Mouse (Mus musculus) hindbrain, embryonic 16.5 days (tissue): ENCODE results near the gene Lama4. TPM values are rescaled to one million over a fixed set of nuclear protein-coding genes. Genes with fewer than 3 reads are reported as not detected.

Experiments used
- ATAC-seq: fragments of 200-750 bp; cut with Nextera tagmentation; 2 replicates; pipeline ENCODE4 v1.8.0; 2017; ENCODE audit warnings: moderate TSS enrichment, moderate library complexity
- H3K27ac ChIP-seq: fragments of 300-500 bp; sonication (generic); 2 replicates; pipeline ENCODE4 v1.5.1; 2014; ENCODE audit warnings: low read depth, mild to moderate bottlenecking, control low read depth, low read length, moderate library complexity
- H3K27me3 ChIP-seq: fragments of 300-500 bp; sonication (generic); replicated peaks from 2 replicates; pipeline ENCODE4 v1.6.1; 2014; ENCODE audit warnings: low read length; ENCODE audit not compliant: control insufficient read depth, insufficient read depth
- H3K36me3 ChIP-seq: fragments of 300-500 bp; sonication (generic); 2 replicates; pipeline ENCODE4 v1.6.1; 2014; ENCODE audit warnings: mild to moderate bottlenecking, low read length, moderate library complexity, mixed read lengths; ENCODE audit not compliant: control insufficient read depth, insufficient read depth
- H3K4me1 ChIP-seq: fragments of 300-500 bp; sonication (generic); 2 replicates; pipeline ENCODE4 v1.6.1; 2014; ENCODE audit warnings: low read depth, low read length; ENCODE audit not compliant: control insufficient read depth, insufficient read depth
- H3K4me2 ChIP-seq: fragments of 300-500 bp; sonication (generic); 2 replicates; pipeline ENCODE4 v1.6.1; 2014; ENCODE audit warnings: mild to moderate bottlenecking, low read length, control low read depth, moderate library complexity
- H3K4me3 ChIP-seq: fragments of 300-500 bp; sonication (generic); 2 replicates; pipeline ENCODE4 v1.5.1; 2014; ENCODE audit warnings: mild to moderate bottlenecking, low read length, control low read depth, moderate library complexity
- H3K9ac ChIP-seq: fragments of 300-500 bp; sonication (generic); 2 replicates; pipeline ENCODE4 v1.6.1; 2014; ENCODE audit warnings: low read depth, mild to moderate bottlenecking, control low read depth, low read length, moderate library complexity
- H3K9me3 ChIP-seq: fragments of 300-500 bp; sonication (generic); 2 replicates; pipeline ENCODE4 v1.6.1; 2014; ENCODE audit warnings: mild to moderate bottlenecking, low read length, moderate library complexity; ENCODE audit not compliant: control insufficient read depth
- WGBS: fragments of 180-500 bp; shearing (Covaris S2); extraction: QIAGEN DNeasy Blood & Tissue Kit; methylation state at CpG from one replicate; pipeline ENCODE4 v1.1.7; 2014; 5-methylcytosine and 5-hydroxymethylcytosine counted together
- polyA plus RNA-seq: library from polyadenylated mRNA; unstranded; fragments of >200 nt; fragmentation: Nextera tagmentation; extraction: Ambion mirVana; gene quantifications from 2 replicates; pipeline ENCODE4 v1.2.1, GENCODE M21; 2015

Gene Lama4
- 18.7 and 26.7 TPM in 2 replicates for polyA plus RNA-seq

DNA sequence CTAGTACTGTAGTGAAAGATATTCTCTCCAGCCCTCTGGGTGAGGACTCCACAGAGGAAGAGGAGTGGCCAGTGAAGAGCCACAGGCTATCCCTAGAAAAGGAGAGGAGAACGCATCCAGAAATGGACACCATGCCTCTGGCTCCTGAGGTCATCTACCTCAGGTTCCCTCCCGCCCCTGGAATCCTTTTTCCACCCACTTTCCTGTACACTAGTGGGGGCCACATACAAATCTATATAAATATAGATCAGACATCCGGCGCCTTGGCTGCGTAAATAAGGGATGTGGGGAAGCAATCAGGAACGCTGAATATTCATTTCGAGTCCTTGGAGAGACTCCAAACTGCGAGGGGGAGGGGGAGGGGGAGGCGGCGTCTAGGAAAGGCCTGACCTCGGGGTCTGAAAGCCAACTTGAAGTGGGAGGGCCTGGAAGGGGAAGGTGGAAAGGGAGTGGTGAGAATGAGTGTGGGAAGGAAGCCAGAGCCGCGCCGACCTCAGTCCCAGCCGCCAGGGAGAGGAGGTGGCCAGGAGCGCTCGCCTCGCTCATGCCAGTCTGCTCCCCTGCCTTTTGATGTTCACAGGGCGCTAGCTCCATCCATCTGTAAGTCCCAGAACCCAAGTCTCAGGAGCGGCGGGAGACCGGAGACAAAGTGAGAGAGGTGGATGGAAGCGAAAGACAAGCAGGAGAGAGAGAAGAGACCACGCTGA lies at the start of gene Lama4:
TSS of gene Lama4 (plus strand) at position 441 of the 707 bp plus-strand sequence.
- peak; percentile 85 for ATAC-seq
- no peaks in the 10 kb centered on the region for H3K36me3 ChIP-seq
- peak within 1 kb of the TSS; percentile 61 for H3K9ac ChIP-seq
- H3K27me3 ChIP-seq: no peaks in the 10 kb centered on the region
- H3K4me1 ChIP-seq: 0 out of 2 replicates have a peak, but pooled peaks cover 3% of the 10 kb centered on the region
- peak within 1 kb of the TSS; percentile 44 for H3K4me3 ChIP-seq
- H3K9me3 ChIP-seq: no peaks in the 10 kb centered on the region
- H3K27ac ChIP-seq: peak within 1 kb of the TSS; percentile 21; the same call in 1 of the 2 replicates
- H3K4me2 ChIP-seq: peak within 1 kb of the TSS; percentile 77
- 3% methylated on average over 22 of the region's 24 CpGs for WGBS

DNA sequence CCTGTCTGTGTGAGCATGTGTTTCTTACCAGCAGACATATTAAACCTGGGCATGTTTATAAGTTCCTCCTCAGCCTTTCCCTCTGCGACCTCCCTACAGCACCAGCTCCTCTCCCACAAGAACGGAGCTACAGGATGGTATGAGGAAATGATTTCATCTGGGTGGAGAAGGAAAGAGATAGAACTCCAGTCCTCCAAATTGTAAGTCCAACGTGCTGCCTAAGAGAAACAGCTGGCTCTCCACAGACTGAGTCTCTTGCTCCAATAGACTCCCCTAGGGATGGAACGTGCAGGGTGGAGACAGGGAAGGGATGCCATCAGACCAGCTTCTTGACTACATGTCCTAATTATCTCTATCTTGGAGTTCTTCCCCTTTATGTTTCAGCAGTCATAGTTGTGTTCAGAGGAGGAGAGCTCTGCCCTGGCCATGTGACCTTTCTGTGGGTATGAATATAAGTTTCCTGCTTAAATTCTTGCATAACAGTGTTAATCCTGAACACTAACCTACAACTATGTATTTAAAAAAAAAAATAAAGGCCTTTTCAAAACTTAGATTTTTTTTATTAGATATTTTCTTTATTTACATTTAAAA lies 49.2 kb upstream of the Lama4 start:
- 89% methylated on average over 4 of the region's 4 CpGs for WGBS

DNA sequence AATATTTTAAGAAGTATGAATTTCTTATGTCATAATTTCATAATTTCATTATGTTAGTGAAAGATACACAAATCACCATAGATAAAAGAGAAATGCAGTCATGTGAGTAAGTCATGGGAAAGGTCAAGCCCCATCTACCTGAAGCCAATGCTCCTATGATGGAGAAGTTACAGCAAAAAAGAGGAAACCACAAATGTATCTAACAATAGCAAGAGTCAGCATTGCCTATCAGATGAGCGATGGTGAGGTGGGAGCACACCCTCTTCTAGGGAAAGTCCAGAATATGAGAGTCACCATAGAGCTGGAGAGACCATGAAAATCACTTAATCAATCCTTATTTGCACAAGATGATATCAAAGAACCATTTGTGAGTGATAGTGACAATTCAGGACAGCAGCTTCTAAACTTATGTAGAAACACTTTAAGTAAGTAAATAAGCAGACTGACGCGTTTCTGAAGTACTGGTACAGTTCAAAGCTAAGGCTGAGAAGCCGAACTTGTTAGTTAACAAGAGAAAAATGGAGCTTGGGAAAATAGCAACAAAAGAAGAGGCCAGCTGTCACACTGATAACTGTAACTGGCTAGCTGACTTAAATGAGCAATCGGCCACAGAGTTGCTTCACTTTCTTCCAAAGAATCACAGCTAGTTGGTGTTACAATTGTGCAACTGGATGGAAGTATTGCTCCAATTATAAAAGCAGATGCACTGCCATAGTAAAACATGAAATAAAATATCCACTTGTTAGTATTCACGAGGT lies 36.2 kb upstream of the Lama4 start:
- no peaks in the 10 kb centered on the region for H3K9me3 ChIP-seq
- no peak overlapping the region for H3K4me2 ChIP-seq
- H3K9ac ChIP-seq: no peak overlapping the region
- no peak for ATAC-seq
- no peaks in the 10 kb centered on the region for H3K36me3 ChIP-seq
- WGBS: 89% methylated on average over 6 of the region's 6 CpGs
- no peak overlapping the region for H3K4me3 ChIP-seq
- H3K27ac ChIP-seq: no peak overlapping the region
- H3K27me3 ChIP-seq: no peaks in the 10 kb centered on the region
- no peaks in the 10 kb centered on the region for H3K4me1 ChIP-seq

More for the DNA sequence above, 49.2 kb upstream of the Lama4 start:
- H3K4me3 ChIP-seq: no peak overlapping the region
- H3K27me3 ChIP-seq: no peaks in the 10 kb centered on the region
- H3K27ac ChIP-seq: no peak overlapping the region
- H3K9ac ChIP-seq: no peak overlapping the region
- no peaks in the 10 kb centered on the region for H3K4me1 ChIP-seq
- ATAC-seq: no peak
- no peak overlapping the region for H3K4me2 ChIP-seq
- no peaks in the 10 kb centered on the region for H3K36me3 ChIP-seq
- H3K9me3 ChIP-seq: no peaks in the 10 kb centered on the region

DNA sequence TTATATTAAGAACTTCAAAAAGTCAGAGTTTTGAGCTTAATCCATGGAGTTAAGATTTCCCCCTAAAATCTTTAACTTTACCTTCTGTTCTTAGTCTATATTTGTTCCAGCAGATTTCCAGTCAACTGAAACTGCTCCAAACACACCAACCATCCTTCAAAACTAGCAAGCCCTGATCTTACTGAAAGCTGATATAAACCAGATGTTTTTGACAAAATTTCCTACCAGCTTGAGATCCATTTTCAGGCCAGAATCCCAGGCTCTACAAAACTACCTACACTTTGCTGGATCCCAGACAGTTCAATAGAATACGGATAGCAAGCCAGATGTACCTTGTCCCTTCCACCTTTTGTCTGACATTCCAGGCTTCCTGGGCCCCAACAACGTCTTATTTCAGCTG lies 20.6 kb upstream of the Lama4 start:
- Histone ChIP-seq H3K4me1 (no peaks in the 10 kb centered on the region), H3K27me3 (no peaks in the 10 kb centered on the region), H3K9ac (no peak overlapping the region), H3K4me3 (no peak overlapping the region), H3K27ac (no peak overlapping the region), H3K4me2 (no peak overlapping the region), H3K36me3 (no peaks in the 10 kb centered on the region), H3K9me3 (no peaks in the 10 kb centered on the region)
- ATAC-seq: no peak
- WGBS: 74% methylated on average over 2 of the region's 2 CpGs

DNA sequence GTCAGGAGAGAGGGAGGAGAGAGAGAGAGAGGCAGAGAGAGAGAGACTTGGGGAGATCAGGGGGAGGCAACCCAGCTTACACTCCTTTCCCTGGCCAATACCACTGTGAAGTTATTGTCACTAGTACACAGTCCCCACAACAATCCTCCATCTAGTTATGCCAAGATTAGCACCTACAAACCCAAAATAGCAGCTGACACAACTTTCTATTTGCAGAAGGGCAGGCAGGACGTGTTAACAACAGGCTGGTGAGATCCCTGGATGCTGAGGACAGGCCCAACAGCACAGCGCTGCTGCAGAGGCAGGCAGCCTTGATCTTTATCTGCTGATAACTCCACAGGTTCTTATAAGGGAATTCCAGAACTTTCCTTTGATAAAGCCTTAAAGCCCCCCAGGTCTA lies 3.4 kb upstream of the Lama4 start:
- 68% methylated on average over 2 of the region's 2 CpGs for WGBS
- Histone ChIP-seq H3K27me3 (no peaks in the 10 kb centered on the region), H3K4me2 (no peak overlapping the region)

DNA sequence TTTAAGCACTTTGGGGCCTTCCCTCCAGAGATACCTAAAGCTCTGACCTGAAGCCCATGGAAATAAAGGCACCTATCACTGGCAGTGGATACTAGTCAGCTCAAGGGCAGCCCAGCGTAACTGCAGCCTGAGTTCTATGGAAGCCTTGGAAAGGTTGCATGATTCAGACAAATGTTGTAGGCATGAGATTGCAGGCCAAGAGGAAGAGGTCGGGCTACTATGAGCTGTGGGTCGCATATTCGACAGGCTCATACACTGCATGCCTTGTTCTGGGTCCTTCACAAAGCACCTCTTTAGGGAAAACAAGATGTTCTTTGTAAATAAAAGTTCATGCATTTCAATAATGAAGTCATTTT lies 618 bp upstream of the Lama4 start:
- Histone ChIP-seq H3K4me1 (0 out of 2 replicates have a peak, but pooled peaks cover 3% of the 10 kb centered on the region), H3K27me3 (no peaks in the 10 kb centered on the region), H3K27ac (no peak overlapping the region), H3K4me3 (no peak overlapping the region), H3K9ac (no peak overlapping the region), H3K36me3 (no peaks in the 10 kb centered on the region), H3K9me3 (no peaks in the 10 kb centered on the region), H3K4me2 (no peak overlapping the region; the same call in 1 of the 2 replicates)
- 64% methylated on average over 4 of the region's 4 CpGs for WGBS
- ATAC-seq: peak; percentile 51

More for the DNA sequence above, 3.4 kb upstream of the Lama4 start:
- Histone ChIP-seq H3K9me3 (no peaks in the 10 kb centered on the region), H3K36me3 (no peaks in the 10 kb centered on the region), H3K9ac (no peak overlapping the region), H3K4me3 (no peak overlapping the region), H3K27ac (no peak overlapping the region), H3K4me1 (0 out of 2 replicates have a peak, but pooled peaks cover 3% of the 10 kb centered on the region)
- ATAC-seq: no peak

DNA sequence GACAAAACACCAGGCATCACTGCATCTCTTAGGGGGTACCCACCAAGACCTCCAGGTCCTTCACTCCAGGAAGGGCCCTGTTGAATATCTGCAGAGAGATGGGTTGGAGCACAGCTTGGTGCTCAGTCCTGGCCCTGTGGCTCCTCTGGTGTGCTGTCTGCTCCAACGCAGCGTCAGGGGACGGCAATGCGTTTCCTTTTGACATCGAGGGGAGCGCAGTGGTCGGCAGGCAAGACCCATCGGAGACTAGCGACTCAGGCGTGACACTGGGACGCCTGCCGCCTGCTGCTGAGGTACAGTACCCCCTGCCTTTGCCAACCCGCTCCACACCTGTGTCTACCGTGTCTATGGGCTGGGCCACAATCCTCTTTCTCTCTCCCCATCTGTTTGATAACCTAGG lies 542 bp downstream of the Lama4 start:
- Histone ChIP-seq H3K36me3 (no peaks in the 10 kb centered on the region), H3K27me3 (no peaks in the 10 kb centered on the region), H3K27ac (peak overlapping the region; percentile 21; the same call in 1 of the 2 replicates), H3K9ac (peak overlapping the region; percentile 61), H3K9me3 (no peaks in the 10 kb centered on the region), H3K4me1 (0 out of 2 replicates have a peak, but pooled peaks cover 3% of the 10 kb centered on the region), H3K4me2 (peak overlapping the region; percentile 77), H3K4me3 (peak overlapping the region; percentile 44)
- WGBS: 1% methylated on average over 14 of the region's 14 CpGs
- peak; percentile 62 for ATAC-seq

DNA sequence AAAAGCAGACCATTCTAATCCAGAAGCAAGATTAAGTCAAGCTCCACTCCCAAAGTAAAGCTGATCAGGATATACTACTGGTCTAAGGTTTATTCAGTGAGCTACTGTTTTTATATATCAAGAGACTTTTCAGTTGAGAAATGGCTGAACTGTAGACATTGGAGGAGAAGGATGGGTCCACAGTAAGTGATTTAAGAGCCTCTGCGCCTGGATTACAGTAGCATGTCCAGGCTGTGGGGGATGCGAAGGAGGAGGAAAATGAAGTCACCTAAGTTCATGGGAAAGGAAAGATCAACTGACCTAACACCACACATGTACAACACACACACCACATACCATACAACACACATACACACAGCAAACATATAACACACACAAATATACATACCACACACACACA lies 1.3 kb downstream of the Lama4 start:
- no peak for ATAC-seq
- Histone ChIP-seq H3K4me1 (0 out of 2 replicates have a peak, but pooled peaks cover 3% of the 10 kb centered on the region), H3K27me3 (no peaks in the 10 kb centered on the region), H3K36me3 (no peaks in the 10 kb centered on the region), H3K9me3 (no peaks in the 10 kb centered on the region), H3K4me3 (peak overlapping the region; percentile 44), H3K4me2 (peak overlapping the region; percentile 77), H3K27ac (no peak overlapping the region), H3K9ac (no peak overlapping the region)
- WGBS: 90% methylated on average over 2 of the region's 2 CpGs
